Mouse (Mus musculus): Measurements from ENCODE around the gene Atxn2. TPM values are rescaled to one million over a fixed set of nuclear protein-coding genes. Genes with fewer than 3 reads are reported as not detected.

The Atxn2 gene
- polyA plus RNA-seq, 1 experiment, result 43.1 TPM

DNA sequence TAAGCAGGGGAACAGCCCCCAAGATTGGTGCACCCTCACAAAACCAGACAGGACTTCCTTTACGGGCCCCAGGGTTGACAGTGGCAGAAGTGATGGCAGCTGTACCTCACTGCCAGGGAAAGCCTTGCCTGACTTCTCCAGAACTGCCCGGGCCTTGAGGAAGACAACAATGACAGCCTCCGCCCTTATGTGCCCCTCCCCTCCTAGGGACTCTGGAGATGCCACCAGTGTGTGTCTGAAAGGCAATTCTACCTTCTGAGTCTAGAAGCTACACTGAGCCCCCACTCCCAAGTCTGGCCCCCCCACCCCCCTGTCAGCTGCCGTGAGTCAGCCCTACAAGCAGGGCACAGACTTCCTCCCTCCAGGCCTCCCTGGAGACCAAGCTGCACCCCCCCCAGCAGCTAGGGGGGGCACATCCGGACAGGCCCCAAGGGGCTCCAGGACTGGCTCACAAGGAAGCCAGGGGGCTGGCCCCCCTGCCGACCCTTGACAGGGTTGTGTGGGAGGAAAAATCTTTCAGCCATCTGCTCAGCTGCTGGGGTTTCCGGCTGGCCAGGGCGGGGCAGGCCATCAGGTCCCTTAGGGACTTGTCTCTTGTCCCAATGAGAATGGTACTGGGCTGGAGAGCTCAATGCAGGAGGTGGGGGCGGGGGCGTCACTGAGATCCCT lies 122.6 kb downstream of the Atxn2 start:
- TF ChIP-seq GATA1 (IDR thresholded peaks at IDR 0.05; ENCODE audit: low read length), result no peak

DNA sequence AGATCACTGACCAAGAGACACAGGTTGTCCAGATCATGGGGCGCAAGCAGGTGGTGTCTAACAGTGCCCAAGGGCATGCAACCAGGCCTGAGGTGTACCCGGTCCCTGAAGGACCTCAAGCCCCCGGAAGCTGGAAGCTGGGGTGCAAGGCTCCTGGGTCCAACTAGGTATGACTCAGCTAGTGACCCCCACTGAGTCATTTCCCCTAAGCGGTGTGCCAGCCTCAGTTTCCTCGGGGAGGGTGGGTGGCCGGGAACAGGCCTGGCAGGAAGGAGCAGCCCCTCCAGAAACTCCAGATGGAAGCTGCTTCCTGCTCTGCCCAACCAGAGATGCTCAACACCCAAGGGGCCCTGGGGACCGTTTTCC lies 123.1 kb downstream of the Atxn2 start:
- no peak for TF ChIP-seq GATA1 (IDR thresholded peaks at IDR 0.05; ENCODE audit: low read length)

DNA sequence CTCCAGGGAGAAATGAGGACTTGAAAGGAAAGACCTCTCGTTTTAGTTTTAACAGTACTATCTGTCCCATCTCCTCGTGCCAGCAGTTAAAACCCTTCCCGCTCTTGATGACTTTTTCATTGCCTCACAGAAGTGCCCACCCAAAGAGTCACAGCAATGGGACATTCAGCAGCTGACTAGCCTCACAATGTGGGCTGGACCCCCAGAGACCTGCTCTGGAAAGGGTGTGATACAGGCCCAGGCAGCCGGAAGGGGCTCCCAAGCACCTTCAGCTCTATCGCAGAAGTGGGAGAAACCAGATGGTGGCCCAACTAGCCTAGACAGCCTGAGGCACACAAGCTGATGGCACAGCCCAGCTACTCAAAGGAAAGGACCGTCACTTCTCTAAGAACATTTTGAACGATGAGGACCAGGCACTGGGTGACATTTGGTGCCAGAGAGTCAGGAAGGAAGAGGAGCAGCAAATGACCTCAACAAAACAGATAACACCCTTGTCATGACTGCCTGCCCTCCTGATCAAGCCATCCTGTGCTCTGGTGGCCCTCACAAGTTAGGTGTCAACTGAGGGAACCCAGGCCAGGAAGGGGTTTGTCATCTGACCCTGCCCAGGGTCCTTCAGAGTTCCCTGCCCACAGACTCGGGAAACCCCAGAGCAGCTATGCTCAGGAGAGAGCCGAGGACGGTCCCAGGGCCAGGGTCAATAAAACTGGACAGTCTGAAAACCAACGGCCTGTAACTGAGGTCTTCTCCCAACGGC lies 124.0 kb downstream of the Atxn2 start:
- no peak for TF ChIP-seq GATA1 (IDR thresholded peaks at IDR 0.05; ENCODE audit: low read length)

DNA sequence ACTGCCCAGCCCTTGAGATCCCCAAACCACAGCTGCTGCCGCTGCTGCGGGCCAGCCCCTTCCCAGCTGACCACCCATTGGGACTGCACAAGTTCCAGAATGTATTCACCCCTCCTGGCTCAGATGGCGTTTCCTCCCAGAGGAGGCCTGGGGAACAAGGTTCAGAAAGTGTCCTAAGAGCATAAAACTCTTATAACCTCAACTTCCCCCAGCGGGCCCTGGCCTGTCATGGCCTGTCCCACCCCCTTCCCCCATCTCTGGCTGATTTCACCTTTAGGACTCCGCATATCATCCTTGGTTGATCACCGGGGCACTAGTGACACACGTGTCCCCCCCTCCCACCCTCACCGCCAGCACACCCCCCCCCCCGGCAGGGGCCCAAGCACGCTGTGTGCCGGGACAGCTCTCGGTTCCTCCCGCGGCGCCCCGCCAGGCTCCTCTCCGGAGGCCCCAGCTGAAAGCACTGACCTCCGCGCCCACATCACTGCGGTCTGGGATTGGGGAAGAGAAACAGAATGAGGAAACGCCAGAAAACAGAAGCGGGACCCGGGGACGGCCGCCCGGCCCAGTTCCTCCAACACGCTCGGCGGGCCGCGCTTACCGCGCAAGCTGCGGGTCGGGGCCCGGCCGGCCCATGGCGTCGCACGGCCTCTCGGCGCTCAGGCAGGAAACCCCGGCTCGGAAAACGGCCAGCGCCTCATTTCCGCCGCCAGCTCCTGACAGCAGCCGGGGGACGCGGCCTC lies 125.0 kb downstream of the Atxn2 start:
- TF ChIP-seq GATA1 (IDR thresholded peaks at IDR 0.05; ENCODE audit: low read length), result no peak

DNA sequence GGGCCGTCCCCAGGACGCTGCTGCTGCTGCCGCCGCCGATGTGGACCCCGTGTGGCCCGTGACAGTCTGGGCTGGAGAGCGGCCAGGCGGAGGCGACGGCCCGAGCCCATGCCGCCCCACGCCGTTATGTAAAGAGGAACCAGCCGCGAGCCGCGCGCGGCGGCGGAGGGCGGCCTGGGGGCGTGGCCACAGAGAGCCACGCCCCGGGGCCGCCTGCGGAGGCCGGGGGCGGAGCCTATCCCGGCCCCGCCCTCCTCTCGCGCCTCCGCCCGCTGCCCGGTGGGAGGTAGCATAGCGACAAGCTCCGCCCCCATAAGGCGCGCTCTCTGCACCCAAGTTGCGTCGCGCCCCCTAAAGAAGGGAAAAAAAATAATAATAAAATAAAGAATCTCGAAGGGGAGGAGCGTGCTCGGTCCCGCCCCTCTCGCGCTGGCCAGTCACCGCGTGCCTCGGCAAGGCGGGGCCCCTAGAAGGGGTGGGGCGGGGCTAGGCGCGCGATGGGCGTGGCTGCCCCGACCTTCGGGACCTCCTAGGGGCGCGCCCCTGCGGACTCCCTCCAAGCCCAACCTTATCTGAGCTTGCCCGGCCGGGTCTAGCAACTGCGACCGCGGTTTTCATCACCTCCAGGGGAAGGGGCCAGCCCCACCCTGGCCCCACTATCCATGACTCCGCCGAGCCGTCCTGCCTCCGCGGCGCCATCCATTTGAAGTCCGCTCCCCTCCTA lies 125.7 kb downstream of the Atxn2 start:
- no peak for TF ChIP-seq GATA1 (IDR thresholded peaks at IDR 0.05; ENCODE audit: low read length)

DNA sequence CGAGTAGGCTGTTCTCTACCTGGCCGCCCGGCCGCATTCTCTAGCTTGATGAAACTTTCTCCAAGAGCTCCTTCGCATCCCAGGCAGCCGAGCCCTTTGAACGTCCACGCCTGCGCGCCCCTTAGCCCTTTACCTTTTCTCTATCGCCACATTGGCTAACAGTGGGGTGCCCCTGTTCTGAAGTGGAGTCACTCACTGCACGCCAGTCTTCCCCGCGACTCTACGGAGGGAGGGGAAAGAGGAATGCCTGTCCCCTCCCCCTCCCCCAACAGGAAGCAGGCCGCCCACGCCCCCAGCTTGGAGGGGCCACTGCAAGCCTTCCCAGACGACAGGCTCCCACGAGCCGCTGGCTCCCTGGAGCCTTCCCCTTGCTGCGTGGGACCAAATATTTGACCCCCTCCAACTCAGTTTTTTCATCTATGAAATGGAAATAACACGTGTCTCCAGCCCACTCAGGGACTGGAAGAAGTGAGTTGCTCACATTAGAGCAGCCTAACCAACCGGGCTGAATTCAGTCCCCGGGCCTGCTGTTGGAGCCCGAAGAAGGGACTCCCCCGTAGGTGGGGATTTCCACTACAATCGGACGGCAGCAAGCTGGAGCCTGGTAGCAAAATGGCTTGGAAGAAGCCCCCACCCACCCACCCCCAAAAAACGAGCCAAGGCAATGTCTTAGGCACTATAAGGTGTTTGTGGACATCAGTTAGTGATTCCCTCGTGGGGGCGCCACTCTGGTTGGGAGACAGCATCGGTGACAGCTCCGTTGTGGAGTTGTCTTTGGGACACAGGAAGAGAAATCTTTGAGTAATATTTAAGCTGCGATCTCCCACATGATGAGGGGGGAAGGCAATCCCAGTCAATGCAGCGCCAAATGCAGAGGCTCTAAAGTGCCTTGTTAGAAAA lies 126.6 kb downstream of the Atxn2 start, which contains the start of gene Sh2b3:
TSS of gene Sh2b3 (minus strand) at position 206 of the 900 bp plus-strand sequence.
- TF ChIP-seq GATA1 (IDR thresholded peaks at IDR 0.05; ENCODE audit: low read length), result no peak

DNA sequence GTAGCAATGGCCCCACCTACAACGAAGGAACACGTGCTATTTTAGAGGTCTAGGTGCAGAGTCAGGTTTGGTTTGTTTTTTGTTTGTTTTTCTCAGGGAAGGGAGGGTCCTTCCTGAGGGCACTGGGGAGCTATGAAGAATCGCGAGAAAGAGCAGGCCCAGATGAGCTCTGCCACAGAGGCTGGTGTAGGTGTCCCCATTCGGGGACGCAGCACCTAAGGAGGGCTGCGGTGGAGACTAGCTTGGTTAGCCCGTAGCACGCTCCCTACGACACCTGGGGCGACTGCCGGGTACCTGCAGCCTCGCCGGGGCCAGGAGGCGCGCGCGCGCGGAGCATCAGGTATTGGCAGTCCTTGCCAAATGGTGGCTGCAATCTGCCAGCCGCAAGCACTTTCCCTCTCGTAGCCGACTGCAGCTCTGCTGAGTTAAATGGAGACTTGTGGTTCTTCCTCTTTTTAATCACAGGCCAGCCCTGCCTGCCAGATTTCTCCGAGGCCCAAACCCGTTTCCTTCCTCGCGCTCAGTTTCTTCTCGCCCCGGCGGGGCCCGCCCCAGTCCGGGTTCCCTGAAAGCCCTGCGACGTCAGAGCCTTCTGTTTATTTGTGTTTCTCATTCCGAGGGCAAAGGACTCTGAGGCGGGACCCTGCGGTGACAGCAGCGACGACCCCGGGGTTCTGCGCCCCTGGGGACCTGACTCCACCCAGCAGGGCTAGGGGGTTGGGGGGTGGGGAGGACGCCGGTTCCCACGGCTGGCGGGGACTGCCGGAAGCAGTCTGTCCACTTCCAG lies 127.4 kb downstream of the Atxn2 start:
- no peak for TF ChIP-seq GATA1 (IDR thresholded peaks at IDR 0.05; ENCODE audit: low read length)

DNA sequence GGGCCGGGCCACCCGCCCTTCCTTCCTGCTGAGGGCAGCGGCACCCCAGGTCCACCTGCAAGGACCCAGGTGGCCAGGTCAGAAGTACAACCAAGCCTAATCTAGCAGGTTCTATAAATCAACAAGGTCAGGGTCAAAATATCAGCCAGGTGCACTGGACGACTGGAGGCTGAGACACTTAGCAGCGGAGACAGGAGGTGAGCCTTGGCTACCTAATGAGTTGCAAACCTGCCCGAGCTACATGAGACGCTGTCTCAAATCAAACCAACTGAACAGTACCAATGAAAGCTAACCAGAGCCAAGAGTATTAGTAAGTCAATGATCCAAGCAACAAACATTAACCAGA lies 128.0 kb downstream of the Atxn2 start:
- no peak for TF ChIP-seq GATA1 (IDR thresholded peaks at IDR 0.05; ENCODE audit: low read length)

DNA sequence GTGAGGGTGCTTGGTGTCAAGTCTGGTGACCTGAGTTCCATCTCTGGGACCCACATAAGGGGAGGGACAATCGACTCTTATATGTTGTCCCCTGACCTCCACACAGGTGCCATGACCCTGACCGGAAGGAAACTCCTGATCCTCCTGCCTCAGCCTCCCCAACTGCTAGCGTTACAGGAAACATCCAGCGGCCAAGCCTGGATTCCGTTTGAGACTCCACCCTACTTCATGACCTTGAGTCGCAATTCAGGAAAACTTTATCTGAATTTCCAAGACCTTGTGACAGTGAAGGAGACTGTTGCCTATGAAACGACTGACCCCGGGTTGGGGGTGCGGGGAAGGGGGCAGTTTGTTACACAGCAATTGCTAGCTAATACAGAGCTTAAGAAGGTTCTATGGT lies 130.4 kb downstream of the Atxn2 start:
- no peak for TF ChIP-seq GATA1 (IDR thresholded peaks at IDR 0.05; ENCODE audit: low read length)

DNA sequence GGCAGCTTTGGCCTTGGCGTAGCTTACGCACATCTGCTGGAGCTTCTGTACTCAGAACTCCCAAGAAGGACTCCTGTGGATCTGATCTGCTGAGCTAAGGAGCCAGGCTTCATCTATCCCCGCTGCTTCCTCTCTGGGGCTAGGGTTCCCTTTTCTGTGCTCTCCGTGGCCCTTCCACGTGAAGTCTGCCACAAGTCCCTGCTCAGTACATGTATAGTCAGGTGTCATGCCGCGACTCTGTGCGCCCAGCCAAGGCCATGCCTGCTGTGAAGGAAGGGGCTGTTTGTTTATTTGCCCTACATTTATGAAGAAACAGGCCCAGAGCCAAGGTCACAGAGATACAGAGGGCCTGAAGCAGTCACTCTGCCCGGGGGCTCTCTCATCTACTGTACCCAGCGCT lies 130.8 kb downstream of the Atxn2 start:
- TF ChIP-seq GATA1 (IDR thresholded peaks at IDR 0.05; ENCODE audit: low read length), result no peak

DNA sequence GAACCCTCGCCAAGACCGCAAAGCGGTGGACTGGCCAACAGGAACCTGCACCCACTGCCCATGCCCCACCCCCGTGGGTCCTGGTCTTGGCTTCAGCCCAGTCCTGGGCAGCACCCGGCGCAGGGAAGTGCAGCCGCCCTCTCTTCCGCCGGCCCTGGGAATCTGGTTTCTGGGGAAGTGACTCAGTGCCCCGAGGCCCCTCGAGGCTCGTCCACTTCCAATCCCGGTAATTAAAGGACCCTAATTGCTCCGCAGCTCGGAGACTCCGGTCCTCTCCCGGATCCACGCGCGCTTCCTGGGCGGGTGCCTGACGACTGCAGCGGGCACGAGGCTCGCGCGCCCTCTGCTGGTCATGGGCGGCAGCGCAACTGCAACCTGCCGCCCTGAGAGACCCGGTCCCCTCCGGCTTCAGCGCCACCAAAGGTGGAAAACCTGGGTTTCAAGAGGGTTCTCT lies 131.6 kb downstream of the Atxn2 start:
- no peak for TF ChIP-seq GATA1 (IDR thresholded peaks at IDR 0.05; ENCODE audit: low read length)

DNA sequence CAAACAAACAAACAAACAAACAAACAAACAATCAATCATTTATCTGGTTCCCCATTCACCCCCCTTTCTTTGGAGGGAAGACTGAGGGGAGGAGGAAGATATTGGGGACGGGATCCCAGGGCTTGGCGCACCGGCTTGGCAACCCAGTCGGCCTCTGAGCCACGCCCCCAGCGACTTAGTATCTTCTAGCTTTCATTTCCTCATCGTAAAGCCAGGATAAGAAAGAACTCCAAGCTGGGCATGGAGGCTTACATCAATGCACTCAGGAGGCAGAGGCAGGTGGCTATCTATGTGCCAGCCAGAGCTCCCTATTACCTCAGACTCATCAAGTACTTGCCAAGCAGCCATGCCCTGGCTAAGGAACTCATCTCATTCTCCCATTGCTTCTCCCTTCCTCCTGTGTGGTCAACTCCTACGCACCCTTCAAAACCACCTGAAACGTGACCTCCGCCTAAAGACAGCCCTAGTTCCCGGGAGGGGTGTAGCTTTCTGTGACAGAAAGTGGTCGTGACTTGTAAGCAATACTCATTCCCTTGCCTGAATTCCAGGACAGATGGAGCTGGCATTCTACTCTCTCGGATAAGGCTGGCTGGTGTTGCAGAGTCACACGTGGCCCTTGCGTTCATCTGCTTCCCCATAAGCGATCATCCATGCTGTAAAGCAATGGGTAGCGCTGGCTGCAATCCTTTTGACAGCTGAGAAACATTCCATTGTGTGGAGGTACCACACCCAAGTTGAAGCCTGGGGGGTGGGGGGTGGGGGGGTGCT lies 132.2 kb downstream of the Atxn2 start:
- TF ChIP-seq GATA1 (IDR thresholded peaks at IDR 0.05; ENCODE audit: low read length), result no peak

DNA sequence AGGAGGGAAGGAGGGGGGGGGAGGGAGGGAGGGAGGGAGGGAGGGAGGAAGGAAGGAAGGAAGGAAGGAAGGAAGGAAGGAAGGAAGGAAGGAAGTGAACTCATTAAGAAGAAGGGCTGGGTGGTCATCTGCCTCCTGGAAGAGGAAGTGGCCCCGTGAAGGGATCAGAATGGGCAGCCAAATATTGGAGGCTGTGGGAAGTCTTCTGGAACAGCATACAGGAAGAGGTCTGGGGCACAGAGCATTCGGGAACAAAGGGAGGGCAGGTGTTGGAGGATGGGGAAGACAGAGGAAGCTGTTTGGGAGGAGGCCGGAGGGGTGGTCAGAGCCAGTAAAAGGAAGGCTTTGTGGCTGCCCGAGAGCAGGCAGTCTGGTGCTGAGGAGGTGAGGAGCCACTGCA lies 134.2 kb downstream of the Atxn2 start:
- no peak for TF ChIP-seq GATA1 (IDR thresholded peaks at IDR 0.05; ENCODE audit: low read length)

Data from G1E-ER4 (cell line).